Mouse (Mus musculus) cortical plate, adult 2 months (tissue): ENCODE data around the gene Rasa4.

ENCODE experiments used
- CTCF ChIP-seq: fragments of 200-500 bp; IDR thresholded peaks from 2 replicates; pipeline ENCODE4 v1.5.1; 2011; ENCODE audit warnings: mild to moderate bottlenecking, control low read depth, low read length; ENCODE audit not compliant: insufficient read depth; ENCODE audit errors: extremely low read depth
- POLR2A ChIP-seq: fragments of 200-500 bp; IDR thresholded peaks from 2 replicates; pipeline ENCODE4 v1.6.1; 2011; ENCODE audit warnings: mild to moderate bottlenecking, low read length, control low read depth; ENCODE audit not compliant: insufficient read depth; ENCODE audit errors: extremely low read depth

- TF ChIP-seq CTCF = no peak
- TF ChIP-seq POLR2A = no peak
Measured at GRCm38 (mm10) chr5:136077001-136077550, 6.6 kb upstream of the Rasa4 start.
